Mouse (Mus musculus): ENCODE results near the gene Wasf1.

The Wasf1 gene

GRCm38 (mm10) chr10:40895765-40896164 lies 12.5 kb downstream of the Wasf1 start:
- DNase-seq: no peak

- DNase-seq: no peak
Observed at GRCm38 (mm10) chr10:40896656-40897055, 13.4 kb downstream of the Wasf1 start.

- no peak for DNase-seq
Observed at GRCm38 (mm10) chr10:40901786-40902185, 18.5 kb downstream of the Wasf1 start.

- DNase-seq: no peak
Observed at GRCm38 (mm10) chr10:40906131-40906530, 22.9 kb downstream of the Wasf1 start.

- no peak for DNase-seq
Observed at GRCm38 (mm10) chr10:40906802-40907201, 23.5 kb downstream of the Wasf1 start.

- DNase-seq: no peak
Observed at GRCm38 (mm10) chr10:40908580-40908979, 25.3 kb downstream of the Wasf1 start.

- DNase-seq: no peak
Observed at GRCm38 (mm10) chr10:40910811-40911210, 27.5 kb downstream of the Wasf1 start.

GRCm38 (mm10) chr10:40915240-40915639 lies 32.0 kb downstream of the Wasf1 start:
- DNase-seq: no peak

GRCm38 (mm10) chr10:40918669-40919440 lies 35.6 kb downstream of the Wasf1 start:
- no peak for DNase-seq

GRCm38 (mm10) chr10:40919464-40919863 lies 36.2 kb downstream of the Wasf1 start:
- no peak for DNase-seq

GRCm38 (mm10) chr10:40932995-40933394 lies 49.7 kb downstream of the Wasf1 start:
- DNase-seq: no peak

GRCm38 (mm10) chr10:40936160-40936726 lies 53.0 kb downstream of the Wasf1 start:
- DNase-seq: no peak

- no peak for DNase-seq
Observed at GRCm38 (mm10) chr10:40937569-40937968, 54.3 kb downstream of the Wasf1 start.

GRCm38 (mm10) chr10:40942688-40943087 lies 59.4 kb downstream of the Wasf1 start:
- no peak for DNase-seq

GRCm38 (mm10) chr10:40950176-40950575 lies 66.9 kb downstream of the Wasf1 start:
- no peak for DNase-seq

- DNase-seq: no peak
Observed at GRCm38 (mm10) chr10:40956206-40956605, 72.9 kb downstream of the Wasf1 start.

GRCm38 (mm10) chr10:40961365-40961764 lies 78.1 kb downstream of the Wasf1 start:
- DNase-seq: no peak

- DNase-seq: no peak
Observed at GRCm38 (mm10) chr10:40962008-40962407, 78.7 kb downstream of the Wasf1 start.

GRCm38 (mm10) chr10:40964546-40964945 lies 81.3 kb downstream of the Wasf1 start:
- no peak for DNase-seq

GRCm38 (mm10) chr10:40968551-40968950 lies 85.3 kb downstream of the Wasf1 start:
- no peak for DNase-seq

GRCm38 (mm10) chr10:40969372-40970033 lies 86.2 kb downstream of the Wasf1 start:
- no peak for DNase-seq

GRCm38 (mm10) chr10:40970601-40971245 lies 87.4 kb downstream of the Wasf1 start:
- no peak for DNase-seq

GRCm38 (mm10) chr10:40971256-40971655 lies 88.0 kb downstream of the Wasf1 start:
- DNase-seq: no peak

GRCm38 (mm10) chr10:40983761-40984160 lies 100.5 kb downstream of the Wasf1 start:
- no peak for DNase-seq

Data from lung, adult 18-20 months (tissue).